Mouse (Mus musculus) thymus, postnatal 4 days (tissue): ENCODE data around the gene Fam76b.
"Not testable (repeated sequence)": the region's sequence is repeated elsewhere in the genome, so short reads cannot be mapped to it uniquely, and the experiment has no call there.

Experiments
- DNase-seq: peaks from one replicate; pipeline ENCODE4 v3.0.0; 2021

Fam76b gene

DNA sequence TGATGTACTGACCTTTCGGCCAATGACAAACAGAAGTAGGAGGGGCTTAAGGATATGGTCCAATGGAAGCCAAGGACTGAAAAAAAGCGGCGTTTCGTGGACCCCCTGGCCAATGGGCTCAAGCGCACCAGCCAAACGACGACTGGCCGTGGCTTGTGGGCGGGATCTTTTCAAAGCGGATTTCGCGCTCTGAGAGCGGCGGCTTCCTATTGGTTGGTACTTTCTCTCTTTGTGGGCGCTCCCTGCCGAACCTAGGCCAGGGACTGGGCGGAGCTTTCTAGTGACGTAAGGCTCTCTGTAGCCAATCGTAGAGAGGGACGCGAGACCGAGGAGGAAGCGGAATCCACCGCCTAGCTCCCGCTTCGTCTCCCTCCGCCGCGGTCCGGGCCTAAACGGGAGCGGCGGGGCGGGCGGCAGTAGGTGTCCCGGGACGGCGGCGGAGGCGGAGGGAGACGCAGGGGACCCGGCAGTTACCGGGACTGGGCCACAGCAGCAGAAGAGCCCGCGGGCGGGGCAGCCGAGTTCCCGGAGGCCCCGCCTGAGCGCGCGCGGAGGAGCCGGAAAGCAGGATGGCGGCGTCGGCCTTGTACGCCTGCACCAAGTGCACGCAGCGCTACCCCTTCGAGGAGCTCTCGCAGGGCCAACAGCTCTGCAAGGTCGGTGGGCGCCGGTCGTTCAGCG lies at the start of gene Fam76b:
TSS of gene Fam76b (plus strand) at position 311 of the 681 bp plus-strand sequence.
- peak; percentile 97 for DNase-seq

GRCm38 (mm10) chr9:13781985-13782384 lies 45.5 kb upstream of the Fam76b start:
- no peak for DNase-seq

DNA sequence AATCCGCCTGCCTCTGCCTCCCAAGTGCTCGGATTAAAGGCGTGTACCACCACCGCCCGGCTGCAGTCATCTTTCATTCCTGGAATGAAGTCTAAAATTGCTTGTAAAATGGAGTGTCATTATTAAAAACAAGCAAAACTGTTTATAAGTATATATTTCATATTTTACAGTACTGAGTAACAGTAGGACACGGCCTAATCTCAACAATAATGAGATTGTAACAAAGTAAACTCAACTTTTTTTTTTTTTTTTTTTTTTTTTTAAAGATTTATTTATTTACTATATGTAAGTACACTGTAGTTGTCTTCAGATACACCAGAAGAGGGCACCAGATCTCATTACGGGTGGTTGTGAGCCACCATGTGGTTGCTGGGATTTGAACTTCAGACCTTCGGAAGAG lies 36.7 kb upstream of the Fam76b start:
- not testable (repeated sequence) for DNase-seq

- no peak for DNase-seq
Measured at GRCm38 (mm10) chr9:13794302-13794701, 33.2 kb upstream of the Fam76b start.

DNA sequence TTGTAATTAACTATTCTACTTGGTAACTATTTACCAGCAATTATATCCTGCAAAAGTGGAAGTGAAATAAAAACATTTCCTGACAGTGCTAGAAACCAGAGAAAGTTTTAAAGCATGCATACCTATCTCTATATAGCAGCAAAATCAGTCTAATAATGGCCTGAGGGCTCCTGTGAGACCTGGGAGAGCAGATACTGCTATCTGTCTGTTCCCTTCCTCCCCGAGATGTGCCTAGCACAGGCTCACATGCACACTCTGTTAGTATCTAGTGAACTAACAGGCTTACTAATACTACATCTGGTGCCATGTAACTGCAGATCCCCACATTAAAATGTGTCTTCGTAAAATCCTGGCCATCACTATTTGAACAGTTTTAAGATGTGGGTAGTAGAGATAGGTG lies 32.8 kb upstream of the Fam76b start:
- DNase-seq: no peak

DNA sequence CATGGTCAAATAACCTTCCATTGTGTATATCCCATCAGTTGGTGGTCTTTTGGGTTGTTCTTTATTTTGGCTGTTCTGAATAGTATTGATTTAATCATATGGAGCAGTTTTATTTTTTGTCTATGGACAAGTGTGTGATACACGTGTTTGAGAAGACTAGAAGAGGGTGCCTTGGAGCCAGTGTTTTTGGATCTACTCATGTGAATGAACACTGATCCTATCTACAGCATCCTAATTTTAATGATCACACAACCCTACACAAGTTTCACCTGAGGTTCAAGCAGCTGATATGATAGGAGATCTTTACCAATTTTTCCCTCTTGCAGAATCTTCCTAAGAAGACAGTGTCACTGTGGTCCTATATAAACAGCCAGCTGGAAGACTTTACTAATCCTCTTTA lies 23.0 kb upstream of the Fam76b start:
- DNase-seq: no peak

DNA sequence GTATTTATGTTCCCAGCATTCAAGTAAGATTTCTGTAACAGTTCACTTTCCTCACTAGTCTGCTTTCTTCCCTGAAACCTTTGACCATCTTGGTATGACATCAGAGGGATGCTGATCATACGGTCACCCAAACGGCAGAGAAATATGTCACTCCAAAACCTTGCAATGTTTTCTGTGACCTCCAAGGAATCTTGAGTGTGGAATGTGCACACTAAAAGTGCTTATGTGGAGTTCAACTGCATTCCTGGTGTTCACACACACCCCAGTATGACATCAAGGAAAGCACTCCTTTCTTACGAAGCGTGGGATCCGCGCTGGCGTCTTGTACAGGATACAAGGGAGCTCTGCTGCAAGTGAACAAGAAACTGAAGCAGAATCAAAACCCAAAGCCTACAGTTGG lies 20.7 kb upstream of the Fam76b start:
- no peak for DNase-seq

GRCm38 (mm10) chr9:13807657-13808056 lies 19.9 kb upstream of the Fam76b start:
- DNase-seq: no peak

GRCm38 (mm10) chr9:13809937-13810336 lies 17.6 kb upstream of the Fam76b start:
- peak; percentile 37 for DNase-seq

DNA sequence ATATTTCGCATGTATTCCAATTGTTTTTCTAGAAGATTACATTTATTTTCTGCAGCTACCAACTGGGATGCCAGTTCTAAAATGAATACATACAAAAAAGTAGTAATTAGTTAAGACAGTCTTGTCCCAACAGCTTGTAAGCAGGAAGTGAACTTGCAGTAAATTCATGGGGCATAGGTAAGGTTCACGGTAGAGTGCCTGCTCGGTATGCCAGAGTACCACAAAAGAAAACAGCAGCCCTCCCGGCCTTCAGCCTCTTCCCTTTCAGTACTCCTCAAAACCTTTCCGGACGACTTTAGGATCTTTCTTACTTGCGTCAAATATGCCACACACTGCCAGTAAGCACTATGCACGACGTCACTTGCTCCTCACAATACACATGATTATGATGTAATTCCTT lies 9.1 kb upstream of the Fam76b start:
- no peak for DNase-seq

- DNase-seq: no peak
Measured at GRCm38 (mm10) chr9:13820774-13821173, 6.7 kb upstream of the Fam76b start.

GRCm38 (mm10) chr9:13825896-13826295 lies 1.6 kb upstream of the Fam76b start:
- no peak for DNase-seq

- peak; percentile 75 for DNase-seq
Measured at GRCm38 (mm10) chr9:13826391-13826805, 1.1 kb upstream of the Fam76b start.

DNA sequence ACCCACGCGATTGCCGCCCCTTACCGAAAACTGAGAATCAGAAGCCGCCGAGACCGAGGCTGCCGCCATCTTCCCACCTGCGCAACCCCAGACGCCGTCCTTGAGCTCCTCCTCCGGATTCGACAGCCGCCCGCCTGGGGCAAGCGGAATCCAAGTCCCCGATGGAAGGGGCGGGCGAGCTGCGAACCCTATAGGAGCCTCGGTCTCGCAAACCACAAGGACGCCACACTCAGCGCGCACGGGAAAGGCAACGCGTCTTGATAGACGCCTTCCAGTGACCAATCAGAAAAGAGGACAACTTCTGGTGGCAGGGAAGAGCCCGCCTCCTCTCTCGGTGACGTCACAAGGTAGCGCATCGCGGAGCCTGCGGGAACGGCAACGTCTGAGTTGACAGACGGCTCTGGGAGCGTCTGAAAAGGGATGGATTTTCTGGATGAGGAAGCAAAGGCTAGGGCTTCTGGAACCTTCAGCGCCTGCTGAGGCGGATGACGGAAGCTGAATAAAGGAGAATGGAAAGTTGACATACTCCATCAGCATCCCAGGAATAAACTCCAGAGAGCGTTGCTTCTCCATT lies 597 bp upstream of the Fam76b start, which contains the start of gene Cep57:
TSS of gene Cep57 (minus strand) at position 276 of the 574 bp plus-strand sequence.
- DNase-seq: peak; percentile 93

DNA sequence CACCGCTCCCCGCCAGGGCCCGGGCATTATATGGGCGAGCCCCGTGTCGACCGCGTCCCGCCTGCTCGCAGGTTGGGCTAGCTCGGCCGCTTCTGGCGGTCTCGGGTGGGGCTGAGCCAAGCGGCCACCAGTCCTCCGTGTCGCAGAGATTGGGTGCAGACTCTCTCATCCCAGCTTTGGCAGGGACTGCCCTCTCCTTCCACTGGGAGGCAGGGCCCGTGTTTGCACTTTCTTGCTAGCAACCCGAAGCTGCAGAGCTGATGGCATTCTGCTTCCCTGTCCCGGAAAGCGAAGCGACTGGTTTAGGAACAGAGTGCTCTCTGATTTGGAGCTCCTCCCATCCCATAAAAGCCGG lies 548 bp downstream of the Fam76b start:
- no peak for DNase-seq

DNA sequence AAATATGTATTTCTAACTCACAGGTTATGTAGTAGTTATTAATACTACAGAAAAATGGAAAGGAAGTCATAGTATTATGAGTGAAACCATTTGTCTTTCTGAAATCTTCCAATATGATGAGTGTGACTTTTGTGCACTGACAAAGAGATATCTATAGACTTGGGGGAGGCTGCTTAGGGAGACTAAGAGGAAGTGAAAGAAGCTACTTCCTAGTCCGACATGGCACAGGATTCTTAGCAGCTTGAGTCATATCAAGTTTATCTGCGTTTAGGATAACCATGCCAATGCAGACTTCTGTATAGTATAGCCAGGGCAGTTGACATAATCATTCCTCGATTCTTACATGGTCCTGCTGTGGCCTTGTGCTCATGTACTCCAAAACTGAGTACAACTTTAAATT lies 7.7 kb downstream of the Fam76b start:
- DNase-seq: no peak

- no peak for DNase-seq
Measured at GRCm38 (mm10) chr9:13836726-13837125, 9.2 kb downstream of the Fam76b start.

- DNase-seq: no peak
Measured at GRCm38 (mm10) chr9:13847591-13847990, 20.1 kb downstream of the Fam76b start.

GRCm38 (mm10) chr9:13848481-13849480 lies 21.3 kb downstream of the Fam76b start:
- DNase-seq: peak; percentile 19

DNA sequence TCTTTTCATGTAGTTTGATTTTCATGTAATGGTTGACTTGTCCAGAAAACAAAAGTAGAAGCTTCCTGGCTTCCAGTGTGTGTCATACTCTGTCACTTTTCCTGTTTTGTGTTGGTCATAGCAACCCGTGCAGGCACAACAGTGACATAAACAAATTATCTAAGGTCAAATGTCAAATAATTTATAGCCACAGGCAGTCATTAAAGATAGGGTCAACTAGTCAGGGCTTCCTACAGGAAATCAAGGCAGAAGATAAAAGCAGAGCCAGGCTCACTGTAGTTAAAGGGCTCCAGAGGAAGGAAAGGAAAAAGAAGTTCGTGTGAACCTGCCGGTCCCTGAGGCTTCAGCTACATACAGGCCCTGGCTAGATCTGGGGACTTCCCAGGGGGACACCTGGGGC lies 26.4 kb downstream of the Fam76b start:
- no peak for DNase-seq

- DNase-seq: no peak
Measured at GRCm38 (mm10) chr9:13856247-13856646, 28.7 kb downstream of the Fam76b start.

- DNase-seq: no peak
Measured at GRCm38 (mm10) chr9:13856777-13857176, 29.3 kb downstream of the Fam76b start.

GRCm38 (mm10) chr9:13867646-13868045 lies 40.1 kb downstream of the Fam76b start:
- DNase-seq: no peak

- no peak for DNase-seq
Measured at GRCm38 (mm10) chr9:13871631-13872030, 44.1 kb downstream of the Fam76b start.
